Mouse (Mus musculus) CD4-positive, CD25-positive, alpha-beta regulatory T cell, adult 2 months (primary cell): ENCODE results near the gene Hist1h1e.
"Not testable (repeated sequence)": the region's sequence is repeated elsewhere in the genome, so short reads cannot be mapped to it uniquely, and the experiment has no call there.

Experiments
- DNase-seq: peaks from one replicate; pipeline ENCODE4 v3.0.0-alpha.2; 2012; ENCODE audit warnings: low read depth, low spot score

Gene Hist1h1e

GRCm38 (mm10) chr13:23591886-23592285 lies 30.5 kb downstream of the Hist1h1e start:
- DNase-seq, result not testable (repeated sequence)

GRCm38 (mm10) chr13:23591206-23591605 lies 31.2 kb downstream of the Hist1h1e start:
- DNase-seq, result no peak

DNA sequence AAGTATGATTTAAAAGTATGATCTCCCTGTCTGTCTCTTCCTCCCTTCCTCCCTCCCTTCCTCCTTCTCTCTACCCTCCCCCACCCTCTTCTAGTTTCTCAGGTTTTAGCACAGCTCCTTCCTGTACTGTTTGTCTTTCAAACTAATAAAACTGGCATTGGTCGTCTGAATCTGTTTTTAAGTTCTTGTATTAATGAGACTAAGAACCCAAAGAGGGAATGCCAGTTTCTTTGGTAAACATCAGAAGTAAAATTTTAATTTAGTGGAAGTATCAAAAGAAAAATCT lies 35.5 kb downstream of the Hist1h1e start:
- no peak for DNase-seq

DNA sequence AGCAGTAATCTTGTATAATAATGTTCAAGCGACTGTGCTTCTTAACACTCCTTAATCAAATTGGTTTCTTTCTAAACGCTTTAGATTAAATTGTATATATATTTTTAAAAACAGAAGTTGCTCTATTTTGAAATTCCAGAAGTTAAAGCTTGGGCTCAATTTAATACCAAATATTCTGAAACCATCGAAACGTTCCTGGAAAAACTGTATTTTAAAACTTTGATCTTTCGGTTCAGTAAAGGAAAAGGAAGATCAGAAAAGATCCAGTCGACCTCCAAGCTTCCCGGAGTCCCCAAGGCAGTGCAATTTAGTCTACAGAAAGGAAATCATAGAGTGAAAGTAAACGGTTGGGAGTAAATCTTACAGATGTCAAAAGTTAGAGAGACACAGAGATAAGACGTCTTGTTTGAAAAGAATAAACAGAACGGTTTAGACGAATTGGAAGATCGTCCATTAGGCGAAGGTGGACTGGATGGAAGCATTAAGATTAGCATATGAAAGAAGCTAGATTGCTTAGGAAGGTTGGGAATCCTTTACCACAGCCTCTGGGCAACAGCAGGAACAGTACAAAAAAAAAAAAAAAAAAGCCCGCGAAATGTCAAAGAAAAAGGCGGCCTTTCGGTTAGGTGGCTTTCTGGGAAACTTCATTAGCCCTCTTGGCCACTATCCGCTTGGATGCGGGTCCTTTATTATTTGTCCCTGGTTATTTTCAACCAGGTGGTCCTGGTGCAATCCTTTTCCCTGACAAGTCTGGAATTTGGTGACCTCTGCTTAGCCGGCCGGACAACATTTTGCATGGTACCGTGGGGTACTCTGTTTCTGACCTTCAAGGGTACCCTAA lies 36.0 kb downstream of the Hist1h1e start:
- no peak for DNase-seq

DNA sequence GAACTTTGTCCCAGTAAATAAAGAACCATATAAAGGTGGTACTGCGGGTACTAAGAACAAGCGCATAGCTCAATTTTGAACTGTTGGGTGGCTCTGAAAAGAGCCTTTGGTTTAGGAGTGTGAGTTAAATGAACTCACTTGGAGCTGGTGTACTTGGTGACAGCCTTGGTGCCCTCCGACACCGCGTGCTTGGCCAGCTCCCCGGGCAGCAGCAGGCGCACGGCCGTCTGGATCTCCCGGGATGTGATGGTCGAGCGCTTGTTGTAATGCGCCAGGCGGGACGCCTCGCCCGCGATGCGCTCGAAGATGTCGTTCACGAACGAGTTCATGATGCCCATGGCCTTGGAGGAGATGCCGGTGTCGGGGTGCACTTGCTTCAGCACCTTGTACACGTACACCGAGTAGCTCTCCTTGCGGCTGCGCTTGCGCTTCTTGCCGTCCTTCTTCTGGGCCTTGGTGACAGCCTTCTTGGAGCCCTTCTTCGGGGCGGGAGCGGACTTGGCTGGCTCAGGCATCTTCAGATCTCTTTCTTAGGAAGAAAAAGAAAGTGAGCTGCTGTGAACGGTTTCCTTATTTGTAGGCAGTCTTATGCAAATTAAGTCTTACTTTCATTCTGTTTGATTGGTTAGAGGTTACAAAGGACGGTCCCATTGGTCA lies 36.8 kb downstream of the Hist1h1e start:
- peak; percentile 88 for DNase-seq

GRCm38 (mm10) chr13:23585029-23585441 lies 37.3 kb downstream of the Hist1h1e start:
- DNase-seq, result peak; percentile 84

DNA sequence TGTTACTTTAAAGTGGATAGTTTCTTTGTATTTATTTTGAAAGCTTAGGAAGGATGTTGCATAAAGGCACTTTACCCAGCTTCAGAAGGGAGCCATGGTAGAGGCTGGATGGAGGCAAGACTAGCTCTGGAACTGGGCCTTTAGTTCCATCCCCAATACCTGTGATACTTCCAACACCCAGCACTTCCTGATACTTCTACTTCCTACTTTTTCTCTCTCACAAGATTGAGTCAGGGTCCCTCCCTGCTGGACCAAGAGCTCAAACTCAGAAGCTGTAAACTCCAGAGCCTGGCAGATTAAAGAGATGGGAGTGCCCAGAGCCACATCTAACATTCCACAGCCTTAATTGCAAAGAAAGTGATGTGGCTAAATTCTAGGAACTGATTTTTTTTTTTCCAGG lies 38.0 kb downstream of the Hist1h1e start:
- no peak for DNase-seq

GRCm38 (mm10) chr13:23583387-23584068 lies 38.8 kb downstream of the Hist1h1e start:
- DNase-seq, result no peak

GRCm38 (mm10) chr13:23582219-23583056 lies 39.9 kb downstream of the Hist1h1e start:
- no peak for DNase-seq

DNA sequence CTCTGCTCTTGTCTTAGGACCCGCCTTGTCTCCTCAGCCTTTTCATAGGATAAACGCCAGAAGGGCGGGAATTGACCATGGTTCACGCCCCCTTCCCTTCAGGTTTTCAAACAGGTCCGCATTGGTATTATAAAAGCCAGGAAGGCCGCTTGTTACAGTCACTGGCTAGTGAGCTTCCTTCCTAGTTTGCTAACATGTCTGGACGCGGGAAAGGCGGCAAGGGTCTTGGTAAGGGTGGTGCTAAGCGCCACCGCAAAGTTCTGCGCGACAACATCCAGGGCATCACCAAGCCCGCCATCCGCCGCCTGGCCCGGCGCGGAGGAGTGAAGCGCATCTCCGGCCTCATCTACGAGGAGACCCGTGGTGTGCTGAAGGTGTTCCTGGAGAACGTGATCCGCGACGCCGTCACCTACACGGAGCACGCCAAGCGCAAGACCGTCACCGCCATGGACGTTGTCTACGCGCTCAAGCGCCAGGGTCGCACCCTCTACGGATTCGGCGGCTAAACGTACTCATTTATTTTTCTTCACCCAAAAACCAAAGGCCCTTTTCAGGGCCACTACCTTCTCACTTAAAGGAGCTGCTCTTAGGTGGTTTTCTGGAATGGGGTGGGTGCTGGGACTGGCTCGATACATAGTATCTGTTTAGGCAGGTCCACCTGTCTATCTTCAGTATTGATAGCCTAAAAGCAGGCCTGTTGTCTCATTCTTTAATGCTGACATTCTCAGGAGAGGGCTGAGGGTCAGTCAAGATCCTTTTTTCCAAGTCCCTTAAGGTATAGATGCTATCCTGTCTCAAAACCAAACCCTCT lies 40.7 kb downstream of the Hist1h1e start, which contains the start of gene Hist1h4d:
TSS of gene Hist1h4d (plus strand) at position 191 of the 811 bp plus-strand sequence.
- DNase-seq, result peak; percentile 93

DNA sequence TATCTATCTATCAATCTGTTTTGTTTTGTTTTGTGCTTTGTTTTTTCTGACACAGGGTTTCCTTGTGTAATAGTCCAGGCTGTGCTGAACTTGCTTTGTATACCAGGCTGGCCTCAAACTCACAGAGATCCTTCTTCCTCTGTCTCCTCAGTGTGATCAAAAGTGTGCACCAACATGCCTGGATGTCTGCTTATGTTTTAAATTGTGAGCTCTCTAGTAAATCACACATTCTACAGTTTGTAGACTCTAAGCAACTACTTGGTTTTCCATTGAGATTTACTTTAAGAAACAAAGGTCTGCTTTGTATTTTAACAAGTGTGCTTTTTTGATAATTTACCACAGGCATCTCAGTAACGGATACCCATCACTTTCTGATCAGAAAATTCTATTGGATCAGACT lies 44.5 kb downstream of the Hist1h1e start:
- no peak for DNase-seq

DNA sequence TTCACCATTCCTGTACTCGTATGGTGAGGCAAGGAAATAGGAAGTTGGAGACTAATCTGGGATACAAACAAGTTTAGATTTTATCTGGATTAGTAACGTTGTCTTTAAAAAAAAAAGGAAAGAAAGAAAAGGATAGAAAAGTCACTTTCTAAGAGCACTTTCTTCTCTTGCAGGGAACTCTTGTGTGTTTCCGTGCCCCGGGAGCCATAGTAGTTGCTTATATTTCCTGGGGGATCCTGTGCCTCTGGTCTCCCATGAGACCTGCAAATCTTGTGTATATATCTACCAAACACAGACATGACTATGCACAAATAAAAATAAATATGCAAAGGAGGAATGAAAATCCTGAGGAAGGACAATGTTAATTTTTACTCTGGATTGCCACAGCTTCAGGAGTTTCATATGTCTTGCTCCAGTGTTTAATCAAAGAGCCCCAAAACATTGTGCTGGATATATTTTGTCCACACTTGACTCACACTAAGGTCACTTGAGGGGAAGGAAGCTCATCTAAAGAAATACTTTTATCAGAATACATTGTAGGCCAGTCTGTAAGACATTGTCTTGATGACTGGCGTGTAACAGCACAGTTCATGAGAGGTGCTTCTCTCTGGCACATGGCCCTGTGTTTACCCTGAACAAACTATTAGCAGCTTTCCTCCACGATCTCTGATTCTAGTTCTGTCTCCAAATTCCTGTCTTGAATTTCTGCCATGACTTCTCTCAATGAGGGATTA lies 45.3 kb downstream of the Hist1h1e start:
- no peak for DNase-seq

- no peak for DNase-seq
Measured at GRCm38 (mm10) chr13:23576351-23576881, 45.9 kb downstream of the Hist1h1e start.

GRCm38 (mm10) chr13:23575864-23576313 lies 46.5 kb downstream of the Hist1h1e start:
- DNase-seq, result not testable (repeated sequence)

- peak; percentile 74 for DNase-seq
Measured at GRCm38 (mm10) chr13:23575271-23575851, 47.0 kb downstream of the Hist1h1e start, which contains the start of gene Hist1h3d. TSS of gene Hist1h3d (plus strand) at chr13:23575763.

- DNase-seq, result not testable (repeated sequence)
Measured at GRCm38 (mm10) chr13:23574546-23575170, 47.7 kb downstream of the Hist1h1e start.

- DNase-seq, result peak; percentile 95
Measured at GRCm38 (mm10) chr13:23573898-23574524, 48.3 kb downstream of the Hist1h1e start, which contains the start of the genes Hist1h2bf and Hist1h2ad. TSS of gene Hist1h2bf (minus strand) at chr13:23574196. TSS of gene Hist1h2ad (plus strand) at chr13:23574381.
